Mouse (Mus musculus) E14TG2a.4 (cell line): ENCODE measurements around the gene Nr4a2.

Source experiments
- H3K27me3 ChIP-seq: 2 replicates; pipeline ENCODE4 v1.6.1; 2014; ENCODE audit warnings: low read length, control low read depth; ENCODE audit not compliant: insufficient read depth
- H3K36me3 ChIP-seq: 2 replicates; pipeline ENCODE4 v1.6.1; 2014; ENCODE audit warnings: low read length, control low read depth; ENCODE audit not compliant: insufficient read depth
- H3K4me1 ChIP-seq: replicated peaks from 2 replicates; pipeline ENCODE4 v1.6.1; 2014; ENCODE audit warnings: low read depth, low read length, control low read depth
- H3K4me3 ChIP-seq: replicated peaks from 2 replicates; pipeline ENCODE4 v1.5.1; 2014; ENCODE audit warnings: mild to moderate bottlenecking, low read length
- H3K9me3 ChIP-seq: 2 replicates; pipeline ENCODE4 v1.6.1; 2014; ENCODE audit warnings: low read length, control low read depth
- CTCF ChIP-seq: conservative IDR thresholded peaks from 2 replicates; pipeline ENCODE4 v1.5.1; 2014; ENCODE audit warnings: low read length
- NANOG ChIP-seq: IDR thresholded peaks from 2 replicates; pipeline ENCODE4 v1.6.1; 2014; ENCODE audit warnings: borderline replicate concordance, low read length, mixed read lengths
- POU5F1 ChIP-seq: IDR thresholded peaks from 2 replicates; pipeline ENCODE4 v1.6.1; 2014; ENCODE audit warnings: low read length, borderline replicate concordance

Nr4a2 gene

DNA sequence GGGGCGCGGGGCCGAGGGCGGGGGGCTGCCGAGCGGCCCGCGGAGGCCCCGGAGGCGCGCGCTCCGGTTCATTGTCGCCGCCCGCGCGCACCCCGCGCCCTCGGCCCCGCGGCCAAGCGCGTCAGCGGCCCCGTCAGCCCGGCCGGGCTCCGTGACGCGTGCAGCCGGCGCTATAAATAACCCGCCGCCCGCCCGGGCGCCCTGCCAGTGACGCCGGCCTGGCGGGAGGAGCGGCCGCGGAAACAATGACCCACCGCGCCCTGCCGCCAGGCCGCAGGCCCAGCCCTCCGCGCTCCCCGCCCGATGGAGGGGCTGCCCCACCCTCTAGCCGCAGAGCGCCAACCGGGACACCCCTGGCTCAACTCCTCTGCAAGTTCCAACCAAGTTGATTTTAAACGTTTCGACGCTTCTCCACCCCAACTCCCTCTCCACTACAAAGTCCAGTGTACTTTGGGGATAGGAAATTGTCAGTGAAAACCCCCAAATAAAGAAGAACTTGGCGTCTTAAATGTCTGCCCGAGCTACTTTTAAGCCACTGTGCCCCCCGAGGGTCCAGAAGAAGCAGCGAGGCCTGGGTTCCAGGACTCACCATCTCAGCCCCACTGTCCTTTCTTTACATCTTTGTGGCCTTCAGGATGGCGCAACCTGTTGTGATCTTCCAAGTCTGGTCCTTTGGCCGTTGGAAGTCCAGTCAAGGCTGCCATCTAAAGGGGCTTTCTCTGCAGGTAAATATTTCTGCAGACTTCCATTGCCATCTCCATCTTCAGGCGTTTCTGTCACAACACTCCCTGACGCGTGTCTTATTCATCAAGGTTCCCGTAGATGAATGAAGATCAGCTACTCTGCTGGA is at the start of gene Nr4a2:
TSS of gene Nr4a2 (minus strand) at position 13 of the 850 bp plus-strand sequence.
- Histone ChIP-seq H3K9me3 (no peaks in the 10 kb centered on the region), H3K27me3 (peaks cover 37% of the 10 kb centered on the region), H3K36me3 (no peaks in the 10 kb centered on the region; the same call in 1 of the 2 replicates), H3K4me1 (peaks cover 13% of the 10 kb centered on the region), H3K4me3 (peak within 1 kb of the TSS; percentile 93)
- TF ChIP-seq CTCF: no peak
- TF ChIP-seq NANOG: no peak
- no peak for TF ChIP-seq POU5F1

DNA sequence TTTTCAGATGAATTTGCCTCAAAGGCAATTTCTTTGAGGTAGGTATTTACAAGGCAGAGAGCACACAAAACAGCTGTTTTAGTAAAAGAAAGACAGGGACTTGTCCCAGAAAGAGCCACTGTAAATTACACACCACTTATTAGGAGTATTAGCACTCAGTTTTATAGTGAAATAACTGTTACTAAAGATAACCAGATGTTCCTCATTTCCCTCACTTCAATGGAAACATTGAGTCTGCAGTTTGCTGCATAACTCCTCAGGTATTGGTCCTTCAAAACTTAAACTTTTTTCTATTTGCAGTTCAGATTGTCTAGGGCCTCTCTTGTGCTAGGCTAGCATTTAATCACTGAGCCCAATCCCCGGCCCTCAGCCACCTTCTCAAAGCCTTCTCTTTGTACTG is 41.6 kb upstream of the Nr4a2 start:
- Histone ChIP-seq H3K36me3 (no peaks in the 10 kb centered on the region), H3K27me3 (no peaks in the 10 kb centered on the region), H3K9me3 (no peaks in the 10 kb centered on the region), H3K4me1 (no peaks in the 10 kb centered on the region), H3K4me3 (no peak overlapping the region)
- TF ChIP-seq NANOG: no peak
- TF ChIP-seq CTCF: no peak
- TF ChIP-seq POU5F1: no peak

DNA sequence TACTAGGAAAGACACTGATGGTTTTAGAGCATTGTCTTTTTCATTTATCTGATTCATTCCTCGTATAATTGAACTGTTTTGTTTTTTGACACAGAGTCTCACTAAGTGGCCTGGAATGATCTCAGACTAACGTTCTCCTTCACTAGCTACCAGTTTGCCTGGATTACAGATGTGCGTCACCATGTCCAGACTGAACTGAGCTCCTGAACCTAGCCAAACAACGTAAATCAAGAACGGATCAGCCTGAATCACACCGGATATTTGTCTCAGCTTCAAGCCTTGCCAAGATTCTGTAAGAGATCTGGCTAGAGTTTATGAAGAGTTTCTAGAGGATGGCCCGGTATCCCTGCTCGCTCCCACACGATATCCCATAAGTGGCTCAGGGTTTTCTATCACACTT is 33.0 kb upstream of the Nr4a2 start:
- no peaks in the 10 kb centered on the region for H3K27me3 ChIP-seq
- TF ChIP-seq POU5F1 (no peak), CTCF (no peak), NANOG (no peak)

DNA sequence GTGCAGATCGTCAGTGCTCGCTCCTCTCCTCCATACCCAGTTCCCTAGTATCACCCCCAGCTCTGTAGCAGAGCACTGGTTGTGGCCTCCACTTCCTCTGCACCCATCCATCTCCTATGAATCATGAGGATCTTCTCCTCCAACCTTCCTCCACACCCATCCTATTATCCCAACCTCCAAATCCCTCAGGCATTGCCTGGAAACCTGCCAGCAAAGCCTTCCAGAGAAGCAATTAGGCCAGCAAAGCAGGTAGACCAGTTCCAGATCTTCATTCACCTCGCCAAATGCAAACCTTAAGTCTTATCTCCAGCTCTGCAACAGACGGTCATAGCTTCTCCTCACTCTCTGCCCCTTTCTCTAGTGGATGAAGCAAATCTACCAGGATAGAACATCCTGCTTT is 26.0 kb upstream of the Nr4a2 start:
- Histone ChIP-seq H3K4me1 (no peaks in the 10 kb centered on the region), H3K9me3 (no peaks in the 10 kb centered on the region), H3K4me3 (no peak overlapping the region), H3K27me3 (0 out of 2 replicates have a peak, but pooled peaks cover 3% of the 10 kb centered on the region), H3K36me3 (no peaks in the 10 kb centered on the region)
- TF ChIP-seq CTCF (no peak), NANOG (no peak), POU5F1 (no peak)

More for the DNA sequence above, 33.0 kb upstream of the Nr4a2 start:
- Histone ChIP-seq H3K9me3 (peaks cover 15% of the 10 kb centered on the region), H3K36me3 (no peaks in the 10 kb centered on the region), H3K4me1 (no peaks in the 10 kb centered on the region), H3K4me3 (no peak overlapping the region)

DNA sequence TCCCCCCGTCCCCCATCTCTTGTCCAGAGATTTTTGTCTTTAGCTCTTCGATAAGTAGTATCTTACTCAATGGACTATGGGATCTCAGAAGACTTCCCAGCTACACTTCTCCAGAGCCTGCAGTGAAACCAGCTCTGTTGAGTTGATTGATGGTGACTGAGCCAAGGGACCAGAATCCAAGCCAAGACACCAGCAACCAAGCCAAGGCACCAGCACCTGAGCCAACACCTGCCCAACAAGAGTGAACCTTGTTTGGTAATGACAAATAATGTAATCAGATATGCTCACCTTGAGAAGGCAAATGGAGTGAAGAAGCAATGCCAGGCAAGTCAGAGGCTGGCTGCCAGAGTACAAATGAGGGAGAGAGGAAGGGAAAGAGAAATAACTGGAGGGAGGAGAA is 24.4 kb upstream of the Nr4a2 start:
- no peak overlapping the region for H3K4me3 ChIP-seq
- TF ChIP-seq CTCF (no peak), NANOG (no peak), POU5F1 (no peak)
- no peaks in the 10 kb centered on the region for H3K36me3 ChIP-seq
- H3K9me3 ChIP-seq: no peaks in the 10 kb centered on the region
- H3K4me1 ChIP-seq: no peaks in the 10 kb centered on the region
- H3K27me3 ChIP-seq: 0 out of 2 replicates have a peak, but pooled peaks cover 3% of the 10 kb centered on the region

DNA sequence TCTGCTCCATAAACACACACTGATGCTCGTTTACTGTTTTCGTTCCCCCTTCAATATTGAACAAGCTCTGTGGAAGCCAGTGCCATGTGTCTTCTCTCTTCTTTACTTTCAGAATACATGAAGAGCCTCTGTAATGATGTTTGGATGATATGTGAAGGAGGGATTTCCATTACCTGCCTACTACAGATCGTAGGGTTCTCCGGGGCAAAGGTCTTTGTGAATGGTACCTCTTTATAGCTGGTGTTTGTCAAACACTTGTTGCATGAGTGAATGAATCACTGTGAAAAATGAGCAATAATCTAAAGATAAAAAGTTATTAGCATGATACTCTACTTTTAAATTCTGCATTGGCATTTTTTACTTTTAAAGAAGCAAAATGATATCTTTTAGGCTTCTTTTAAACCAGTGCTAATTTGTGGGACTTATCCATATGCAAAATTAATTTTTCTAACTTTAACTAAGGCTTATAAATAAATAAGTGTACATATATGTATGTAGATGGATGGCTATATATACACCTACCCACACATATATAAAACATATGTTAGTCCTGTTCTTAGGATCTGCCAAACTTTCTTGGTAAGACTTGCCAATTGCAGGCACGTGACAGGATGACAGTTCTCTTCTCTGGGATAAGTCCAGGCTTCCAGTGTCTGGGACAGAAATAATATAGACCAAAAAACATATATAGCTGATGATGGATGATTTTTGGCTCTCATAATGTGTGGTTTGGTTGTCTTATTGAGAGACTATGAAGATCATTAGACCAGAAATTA is 22.0 kb upstream of the Nr4a2 start:
- TF ChIP-seq CTCF (no peak), NANOG (no peak), POU5F1 (no peak)
- H3K27me3 ChIP-seq: 0 out of 2 replicates have a peak, but pooled peaks cover 3% of the 10 kb centered on the region
- H3K36me3 ChIP-seq: no peaks in the 10 kb centered on the region
- no peak overlapping the region for H3K4me3 ChIP-seq
- no peaks in the 10 kb centered on the region for H3K4me1 ChIP-seq
- no peaks in the 10 kb centered on the region for H3K9me3 ChIP-seq

DNA sequence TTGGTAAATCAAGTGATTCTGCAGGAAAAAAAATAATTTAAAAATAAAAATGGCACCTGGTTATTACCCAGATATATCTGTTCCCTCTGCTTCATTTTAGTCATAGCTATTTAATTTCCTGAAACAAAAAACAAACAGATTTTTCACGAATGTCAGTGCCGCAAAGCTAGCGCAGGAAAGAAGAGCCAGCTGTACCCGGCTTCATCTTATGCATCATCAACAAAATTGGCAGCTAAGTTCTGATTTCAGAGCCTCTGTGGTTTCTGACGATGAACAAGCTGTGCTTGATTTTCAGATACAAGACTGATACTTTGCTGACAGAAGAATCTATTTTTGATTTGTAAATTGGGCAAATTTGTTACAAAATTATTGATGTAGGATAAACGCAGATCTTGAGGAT is 14.8 kb upstream of the Nr4a2 start:
- no peaks in the 10 kb centered on the region for H3K9me3 ChIP-seq
- H3K4me1 ChIP-seq: no peaks in the 10 kb centered on the region
- no peaks in the 10 kb centered on the region for H3K36me3 ChIP-seq
- no peaks in the 10 kb centered on the region for H3K27me3 ChIP-seq
- H3K4me3 ChIP-seq: no peak overlapping the region
- TF ChIP-seq CTCF (no peak), POU5F1 (no peak), NANOG (no peak)

DNA sequence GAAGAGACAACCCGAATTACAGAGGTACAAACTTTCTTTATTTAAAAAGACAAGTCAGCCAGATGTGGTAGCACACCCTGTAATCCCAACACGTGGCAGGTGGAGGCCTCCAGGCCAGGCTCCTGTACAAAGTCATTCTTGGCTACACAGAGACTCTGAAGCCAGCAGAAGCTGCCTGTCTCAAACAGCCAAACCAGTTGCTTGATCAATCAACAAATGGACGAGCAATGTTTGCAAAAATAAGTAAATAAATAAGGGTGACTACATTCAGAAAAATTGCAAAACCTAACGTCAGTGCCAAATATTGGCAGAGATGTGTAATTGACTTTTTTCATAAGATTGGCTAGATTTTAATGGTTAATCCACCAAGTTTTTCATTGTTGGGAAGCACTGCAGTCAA is 3.7 kb upstream of the Nr4a2 start:
- Histone ChIP-seq H3K4me1 (peaks cover 13% of the 10 kb centered on the region), H3K9me3 (no peaks in the 10 kb centered on the region), H3K27me3 (peaks cover 25% of the 10 kb centered on the region), H3K4me3 (no peak overlapping the region), H3K36me3 (no peaks in the 10 kb centered on the region)
- TF ChIP-seq CTCF: no peak
- no peak for TF ChIP-seq NANOG
- no peak for TF ChIP-seq POU5F1
